Mouse (Mus musculus) left cerebral cortex, postnatal 25 days (tissue): ENCODE measurements at regions not wholly inside any gene's neighbourhood (a gene's known extent, or its start where the extent isn't known, plus 50 kb on each side); places are given as distances from the start of the nearest gene placed in this dataset.

Experiments
- DNase-seq, 2 experiments: peaks; one replicate each; pipeline ENCODE4 v3.0.0; 2022; ENCODE audit warnings: low spot score in 2 of 2, mixed read lengths in 1 of 2
- intact Hi-C: fragments of 180-260 bp; cut with DNase I; formaldehyde crosslinking; loops from one replicate; pipeline ENCODE4 v1.15.1; 2025

- intact Hi-C loops: no loop called here
- no peak for DNase-seq
Measured at GRCm38 (mm10) chr3:9141836-9142235, 468.0 kb downstream of the Zfp704 start.

GRCm38 (mm10) chr3:9137131-9137874 lies 472.6 kb downstream of the Zfp704 start:
- DNase-seq: peak in 1 of 2 experiments; percentile 6
- intact Hi-C loops: no loop called here

GRCm38 (mm10) chr3:9133991-9134390 lies 475.9 kb downstream of the Zfp704 start:
- DNase-seq: peak in 1 of 2 experiments; percentile 38
- intact Hi-C loops: no loop called here

- intact Hi-C loops: no loop called here
- DNase-seq: no peak
Measured at GRCm38 (mm10) chr3:9132104-9132751, 477.7 kb downstream of the Zfp704 start.

GRCm38 (mm10) chr3:9131366-9131765 lies 478.5 kb downstream of the Zfp704 start:
- no peak for DNase-seq
- intact Hi-C loops: no loop called here

GRCm38 (mm10) chr3:9128407-9128806 lies 481.5 kb downstream of the Zfp704 start:
- peak; percentile 28 to 79 for DNase-seq
- intact Hi-C loops: no loop called here

GRCm38 (mm10) chr3:9123079-9123478 lies 486.8 kb downstream of the Zfp704 start:
- DNase-seq: peak in 1 of 2 experiments; percentile 63
- intact Hi-C loops: no loop called here

- intact Hi-C loops: no loop called here
- DNase-seq: no peak
Measured at GRCm38 (mm10) chr3:9117913-9118312, 492.0 kb downstream of the Zfp704 start.

- intact Hi-C loops: no loop called here
- no peak for DNase-seq
Measured at GRCm38 (mm10) chr3:9113410-9113809, 496.5 kb downstream of the Zfp704 start.

- intact Hi-C loops: no loop called here
- DNase-seq: no peak
Measured at GRCm38 (mm10) chr3:9110741-9111140, 499.1 kb downstream of the Zfp704 start.

GRCm38 (mm10) chr3:9109991-9110390 lies 499.9 kb downstream of the Zfp704 start:
- DNase-seq: no peak
- intact Hi-C loops: no loop called here

GRCm38 (mm10) chr3:9109485-9109884 lies 500.4 kb downstream of the Zfp704 start:
- DNase-seq: no peak
- intact Hi-C loops: no loop called here

- intact Hi-C loops: no loop called here
Measured at GRCm38 (mm10) chr3:9107766-9108410, 502.0 kb downstream of the Zfp704 start.

GRCm38 (mm10) chr3:9105191-9105926 lies 504.5 kb downstream of the Zfp704 start:
- intact Hi-C loops: no loop called here
- DNase-seq: no peak

More at GRCm38 (mm10) chr3:9107766-9108410, 502.0 kb downstream of the Zfp704 start:
- no peak for DNase-seq

- intact Hi-C loops: no loop called here
- no peak for DNase-seq
Measured at GRCm38 (mm10) chr3:9103456-9103855, 506.4 kb downstream of the Zfp704 start.

GRCm38 (mm10) chr3:9101240-9101639 lies 508.6 kb downstream of the Zfp704 start:
- intact Hi-C loops: no loop called here
- no peak for DNase-seq

GRCm38 (mm10) chr3:9100761-9101160 lies 509.1 kb downstream of the Zfp704 start:
- no peak for DNase-seq
- intact Hi-C loops: no loop called here

- no peak for DNase-seq
- intact Hi-C loops: no loop called here
Measured at GRCm38 (mm10) chr3:9098441-9098840, 511.4 kb downstream of the Zfp704 start.

GRCm38 (mm10) chr3:9084134-9084533 lies 525.8 kb downstream of the Zfp704 start:
- intact Hi-C loops: no loop called here
- no peak for DNase-seq

- intact Hi-C loops: no loop called here
- DNase-seq: no peak
Measured at GRCm38 (mm10) chr3:9082061-9082460, 527.8 kb downstream of the Zfp704 start.
